Mouse (Mus musculus) hindbrain, embryonic 11.5 days (tissue): ENCODE data around the gene Gabrp. TPM values are rescaled to one million over a fixed set of nuclear protein-coding genes. Genes with fewer than 3 reads are reported as not detected.

Experiments
- ATAC-seq: fragments of 200-750 bp; cut with Nextera tagmentation; 2 replicates; pipeline ENCODE4 v1.8.0; 2017; ENCODE audit warnings: mild to moderate bottlenecking, moderate TSS enrichment, moderate library complexity; ENCODE audit not compliant: low FRiP score
- DNase-seq: peaks from one replicate; pipeline ENCODE4 v3.0.0-alpha.2; 2015; ENCODE audit warnings: low spot score
- H3K27ac ChIP-seq: fragments of 300-500 bp; sonication (generic); 2 replicates; pipeline ENCODE4 v1.5.1; 2014; ENCODE audit warnings: mild to moderate bottlenecking, low read depth, low read length
- H3K27me3 ChIP-seq: fragments of 300-500 bp; sonication (generic); 2 replicates; pipeline ENCODE4 v1.6.1; 2014; ENCODE audit warnings: mild to moderate bottlenecking, low read length, moderate library complexity, mixed read lengths; ENCODE audit not compliant: control insufficient read depth, insufficient read depth
- H3K36me3 ChIP-seq: fragments of 300-500 bp; sonication (generic); 2 replicates; pipeline ENCODE4 v1.6.1; 2014; ENCODE audit warnings: mild to moderate bottlenecking, low read length, moderate library complexity, mixed read lengths; ENCODE audit not compliant: control insufficient read depth, insufficient read depth
- H3K4me1 ChIP-seq: fragments of 300-500 bp; sonication (generic); replicated peaks from 2 replicates; pipeline ENCODE4 v1.6.1; 2014; ENCODE audit warnings: low read length, mixed read lengths; ENCODE audit not compliant: control insufficient read depth, insufficient read depth
- H3K4me2 ChIP-seq: fragments of 300-500 bp; sonication (generic); replicated peaks from 2 replicates; pipeline ENCODE4 v1.6.1; 2014; ENCODE audit warnings: mild to moderate bottlenecking, low read depth, low read length
- H3K4me3 ChIP-seq: fragments of 300-500 bp; sonication (generic); 2 replicates; pipeline ENCODE4 v1.5.1; 2014; ENCODE audit warnings: low read depth, low read length
- H3K9ac ChIP-seq: fragments of 300-500 bp; sonication (generic); 2 replicates; pipeline ENCODE4 v1.6.1; 2014; ENCODE audit warnings: low read depth, low read length
- H3K9me3 ChIP-seq: fragments of 300-500 bp; sonication (generic); 2 replicates; pipeline ENCODE4 v1.6.1; 2016; ENCODE audit warnings: low read length; ENCODE audit not compliant: control insufficient read depth
- WGBS: fragments of 180-500 bp; shearing (Covaris S2); extraction: QIAGEN DNeasy Blood & Tissue Kit; methylation state at CpG from one replicate; pipeline ENCODE4 v1.1.7; 2014; 5-methylcytosine and 5-hydroxymethylcytosine counted together
- polyA plus RNA-seq: library from polyadenylated mRNA; unstranded; fragments of >200 nt; fragmentation: Nextera tagmentation; extraction: Ambion mirVana; gene quantifications from 2 replicates; pipeline ENCODE4 v1.2.1, GENCODE M21; 2014

The Gabrp gene
- polyA plus RNA-seq, 1 experiment from 2014 or later: 6.0 TPM

DNA sequence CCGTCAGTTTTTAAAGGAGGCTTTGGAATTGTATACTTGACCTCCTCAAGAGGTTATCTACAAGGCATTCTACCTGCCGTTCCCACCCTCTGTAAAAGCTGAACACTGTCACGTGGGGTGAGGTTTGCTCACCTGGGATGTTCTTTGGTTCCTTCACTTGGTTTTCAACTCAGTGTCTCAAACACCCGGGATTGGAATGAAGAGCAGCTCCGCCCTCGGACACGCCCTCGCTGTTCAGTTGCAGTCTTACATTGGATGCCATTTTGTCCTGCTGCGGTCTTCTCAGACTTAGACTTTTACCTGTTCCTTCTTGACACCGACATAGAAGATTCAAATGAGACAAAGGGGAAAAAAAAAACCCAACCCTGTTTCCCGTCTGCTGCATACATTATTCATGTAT lies 34.6 kb downstream of the Gabrp start:
- H3K36me3 ChIP-seq: no peaks in the 10 kb centered on the region
- no peak overlapping the region for H3K9ac ChIP-seq
- WGBS: 64% methylated on average over 11 of the region's 11 CpGs
- no peaks in the 10 kb centered on the region for H3K27me3 ChIP-seq
- no peak overlapping the region for H3K27ac ChIP-seq
- H3K4me2 ChIP-seq: no peak overlapping the region
- H3K4me1 ChIP-seq: no peaks in the 10 kb centered on the region
- H3K9me3 ChIP-seq: no peaks in the 10 kb centered on the region
- DNase-seq (no peak), ATAC-seq (no peak)
- H3K4me3 ChIP-seq: no peak overlapping the region

DNA sequence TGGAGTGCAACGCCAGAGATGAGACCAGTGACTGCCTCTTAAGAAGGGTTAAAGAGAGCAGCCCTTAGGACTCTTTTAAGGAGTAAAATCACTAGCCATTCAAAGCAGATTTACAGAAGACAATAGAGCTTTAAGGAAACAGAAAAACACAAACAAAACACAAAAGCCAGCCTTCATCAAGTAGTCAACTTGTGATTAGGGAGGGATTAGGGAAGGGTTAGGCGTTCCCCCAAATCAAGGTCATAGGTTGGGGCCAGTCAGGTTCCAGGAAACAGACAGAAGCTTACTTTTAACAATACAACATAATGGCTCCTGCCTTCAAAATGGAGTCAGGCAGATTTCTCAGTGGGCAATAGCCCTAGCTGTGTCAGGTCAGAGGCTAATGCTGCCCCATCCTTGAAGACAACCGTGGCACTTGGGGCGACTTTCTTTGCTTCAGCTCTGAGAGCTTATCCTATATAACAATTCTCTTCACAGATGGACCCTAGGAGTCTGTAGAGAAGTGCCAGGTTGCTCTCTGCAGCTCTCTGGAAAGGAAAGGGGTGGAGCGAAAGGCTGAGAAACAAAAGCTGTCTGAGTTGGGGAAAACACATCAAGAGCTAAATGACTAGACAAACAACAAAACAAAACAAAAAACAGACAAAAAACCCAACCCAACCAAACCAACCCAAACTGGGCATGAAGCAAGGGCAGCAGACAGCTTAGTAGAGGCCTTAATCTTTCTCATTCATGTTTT lies 41.2 kb downstream of the Gabrp start:
- no peaks in the 10 kb centered on the region for H3K27me3 ChIP-seq
- no peaks in the 10 kb centered on the region for H3K4me1 ChIP-seq
- ATAC-seq: no peak
- no peak overlapping the region for H3K9ac ChIP-seq
- no peak for DNase-seq
- H3K9me3 ChIP-seq: no peaks in the 10 kb centered on the region
- no peak overlapping the region for H3K4me3 ChIP-seq
- no peak overlapping the region for H3K27ac ChIP-seq
- 76% methylated on average over 5 of the region's 5 CpGs for WGBS
- H3K36me3 ChIP-seq: no peaks in the 10 kb centered on the region
- no peak overlapping the region for H3K4me2 ChIP-seq

DNA sequence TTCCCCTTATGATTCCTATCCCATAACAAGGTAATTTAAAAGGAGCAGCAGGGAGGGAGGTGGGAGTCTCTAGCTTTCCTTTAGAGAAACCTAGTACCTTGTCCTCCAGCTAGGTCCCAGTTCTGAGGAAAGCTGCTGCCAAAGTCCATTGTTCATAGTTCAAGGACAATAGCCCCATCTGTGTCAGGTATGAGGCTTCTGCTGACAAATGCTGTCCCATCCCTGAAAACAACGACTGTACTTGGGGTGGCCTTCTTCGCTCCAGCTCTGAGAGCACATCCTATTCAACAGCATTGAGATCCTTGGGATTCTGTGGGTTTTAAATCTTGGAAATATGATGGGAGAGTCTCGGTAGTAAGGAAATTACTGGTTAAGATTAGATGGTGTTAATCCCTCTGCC lies 42.1 kb downstream of the Gabrp start:
- 94% methylated on average over 3 of the region's 3 CpGs for WGBS
- DNase-seq: no peak
- Histone ChIP-seq H3K27me3 (no peaks in the 10 kb centered on the region), H3K4me3 (no peak overlapping the region), H3K4me2 (no peak overlapping the region), H3K9me3 (no peaks in the 10 kb centered on the region), H3K27ac (no peak overlapping the region), H3K36me3 (no peaks in the 10 kb centered on the region), H3K9ac (no peak overlapping the region), H3K4me1 (no peaks in the 10 kb centered on the region)
- no peak for ATAC-seq

DNA sequence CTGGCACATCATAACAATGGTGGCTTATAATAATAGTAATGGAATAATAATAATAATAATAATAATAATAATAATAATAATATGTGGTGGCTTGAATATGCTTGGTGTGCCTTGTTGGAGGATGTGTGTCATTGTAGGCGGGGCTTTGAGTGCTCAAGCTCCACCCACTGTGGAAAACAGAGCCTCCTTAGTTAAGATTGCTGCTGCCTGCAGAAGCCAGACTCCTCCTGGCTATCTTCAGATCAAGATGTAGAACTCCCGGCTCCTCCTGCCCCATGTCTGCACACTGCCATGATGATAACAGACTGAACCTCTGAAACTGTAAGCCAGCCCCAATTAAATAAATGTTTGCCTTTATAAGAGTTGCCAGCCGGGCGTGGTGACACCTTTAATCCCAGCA lies 44.2 kb downstream of the Gabrp start:
- WGBS: 89% methylated on average over 4 of the region's 4 CpGs
- Histone ChIP-seq H3K36me3 (no peaks in the 10 kb centered on the region), H3K9me3 (no peaks in the 10 kb centered on the region), H3K9ac (no peak overlapping the region), H3K27me3 (no peaks in the 10 kb centered on the region), H3K27ac (no peak overlapping the region), H3K4me3 (no peak overlapping the region), H3K4me1 (no peaks in the 10 kb centered on the region), H3K4me2 (no peak overlapping the region)
- no peak for DNase-seq
- ATAC-seq: no peak

DNA sequence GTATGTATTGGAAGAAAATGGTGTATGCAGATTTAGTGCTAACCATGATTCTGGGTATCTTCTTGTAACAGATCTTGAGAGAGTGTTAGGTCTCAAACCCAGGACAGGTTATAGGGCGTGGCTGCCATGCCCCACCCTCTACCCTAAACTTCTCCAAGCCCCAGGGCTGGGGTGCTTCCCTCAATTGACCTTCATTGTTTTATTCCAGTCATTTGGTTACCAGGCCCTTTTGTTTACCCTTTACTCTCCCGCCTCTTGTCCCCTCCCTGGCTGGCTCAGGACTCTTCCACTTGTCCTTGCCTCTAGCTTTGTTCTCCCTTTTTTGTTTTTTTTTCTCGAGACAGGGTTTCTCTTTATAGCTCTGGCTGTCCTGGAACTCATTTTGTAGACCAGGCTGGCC lies 45.2 kb downstream of the Gabrp start:
- 54% methylated on average over 3 of the region's 3 CpGs for WGBS
- ATAC-seq: no peak

DNA sequence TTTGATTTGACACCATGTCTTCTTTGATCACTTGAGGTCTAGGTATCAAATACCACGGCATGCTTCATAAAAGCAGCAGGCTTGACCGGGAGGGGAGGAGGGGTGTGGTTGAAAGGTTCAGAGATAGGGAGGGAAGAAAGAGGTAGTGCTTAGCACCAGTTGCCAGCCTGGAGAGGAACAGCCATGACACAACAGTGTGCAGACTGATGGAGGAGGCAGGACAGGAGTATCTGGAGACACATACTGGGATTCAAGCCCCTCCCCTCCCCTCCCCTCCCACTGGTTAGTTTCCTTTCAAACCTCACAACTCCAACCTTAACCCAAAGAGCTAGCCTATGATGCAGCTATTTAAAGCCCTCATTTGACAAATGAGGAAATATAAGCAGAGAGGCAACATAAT lies 49.2 kb downstream of the Gabrp start:
- H3K4me1 ChIP-seq: no peaks in the 10 kb centered on the region
- H3K9me3 ChIP-seq: no peaks in the 10 kb centered on the region
- no peaks in the 10 kb centered on the region for H3K36me3 ChIP-seq
- ATAC-seq (no peak), DNase-seq (peak; percentile 9)
- H3K27me3 ChIP-seq: no peaks in the 10 kb centered on the region
- WGBS: 79% methylated on average over 2 of the region's 2 CpGs
- no peak overlapping the region for H3K4me3 ChIP-seq
- H3K27ac ChIP-seq: no peak overlapping the region
- no peak overlapping the region for H3K4me2 ChIP-seq
- no peak overlapping the region for H3K9ac ChIP-seq

More for the DNA sequence above, 45.2 kb downstream of the Gabrp start:
- no peaks in the 10 kb centered on the region for H3K4me1 ChIP-seq
- H3K36me3 ChIP-seq: no peaks in the 10 kb centered on the region
- no peak for DNase-seq
- no peaks in the 10 kb centered on the region for H3K9me3 ChIP-seq
- H3K27ac ChIP-seq: no peak overlapping the region
- no peak overlapping the region for H3K9ac ChIP-seq
- no peaks in the 10 kb centered on the region for H3K27me3 ChIP-seq
- H3K4me3 ChIP-seq: no peak overlapping the region
- H3K4me2 ChIP-seq: no peak overlapping the region

DNA sequence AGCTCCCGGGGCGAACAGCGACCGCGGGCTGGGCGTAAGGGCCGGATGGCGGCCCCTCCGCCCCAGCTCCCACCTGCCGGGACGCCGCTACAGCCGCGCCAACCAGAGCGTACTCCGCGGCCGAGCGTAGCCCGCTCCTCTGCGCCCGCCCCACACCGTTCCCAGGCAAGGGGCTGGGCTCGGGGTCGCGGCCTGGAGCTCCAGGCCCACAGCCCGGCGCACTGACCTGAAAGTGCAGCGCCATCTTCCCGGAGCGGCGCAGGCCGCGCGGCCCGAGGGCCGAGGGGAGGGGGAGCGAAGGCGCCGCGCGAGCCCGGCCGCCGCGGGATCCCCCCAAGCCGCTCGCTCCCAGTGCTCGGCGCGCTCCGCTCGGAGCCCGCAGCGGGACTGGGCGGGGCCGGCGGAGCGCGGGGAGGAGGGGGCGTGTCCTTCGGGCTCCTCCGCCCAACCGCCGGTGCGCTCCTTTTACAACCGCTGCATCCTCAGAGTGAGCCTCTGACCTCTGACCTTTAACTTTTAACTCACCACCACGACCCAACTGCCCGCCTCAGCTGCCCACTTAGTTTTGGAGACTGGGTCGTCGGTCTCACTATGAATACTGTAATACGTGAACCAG lies 65.3 kb downstream of the Gabrp start, which contains the start of gene Ranbp17:
Gene Ranbp17, minus strand, starts transcription at position 371 of the 616 bp plus-strand sequence.
- DNase-seq (peak; percentile 83), ATAC-seq (peak; percentile 90)
- Histone ChIP-seq H3K27ac (peak within 1 kb of the TSS; percentile 90), H3K4me3 (peak within 1 kb of the TSS; percentile 74), H3K4me1 (no peaks in the 10 kb centered on the region), H3K9me3 (no peaks in the 10 kb centered on the region), H3K36me3 (no peaks in the 10 kb centered on the region), H3K9ac (peak within 1 kb of the TSS; percentile 79), H3K4me2 (peak within 1 kb of the TSS; percentile 63), H3K27me3 (no peaks in the 10 kb centered on the region)
- 1% methylated on average over 62 of the region's 72 CpGs for WGBS

DNA sequence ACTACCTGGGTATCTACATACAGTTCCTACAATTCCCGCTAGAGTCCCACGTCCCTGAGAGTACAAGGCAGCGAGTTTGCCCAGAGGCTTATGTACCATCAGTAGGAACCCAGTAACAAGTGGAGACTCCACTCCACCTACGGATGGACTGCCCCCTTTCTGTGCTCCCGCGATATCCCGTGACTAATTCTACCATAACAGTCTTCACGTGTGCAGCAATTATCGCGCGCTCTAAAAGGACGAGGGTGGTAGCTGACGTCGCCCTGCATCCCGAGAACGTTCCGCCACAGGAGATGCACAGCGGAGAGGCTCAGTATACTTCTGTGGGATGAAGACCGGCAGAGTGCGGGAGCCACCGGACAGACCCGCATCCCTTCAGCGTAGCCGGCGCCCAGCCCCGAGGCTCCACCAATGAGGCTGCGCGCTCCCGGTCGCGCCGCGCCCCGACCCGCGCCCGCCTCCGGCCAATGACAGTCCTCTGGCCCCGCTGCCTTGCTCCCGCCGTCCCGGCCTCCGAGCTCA lies 65.8 kb downstream of the Gabrp start:
- Histone ChIP-seq H3K9me3 (no peaks in the 10 kb centered on the region), H3K36me3 (no peaks in the 10 kb centered on the region), H3K4me2 (peak overlapping the region; percentile 63), H3K27me3 (no peaks in the 10 kb centered on the region), H3K9ac (peak overlapping the region; percentile 79), H3K4me3 (peak overlapping the region; percentile 74), H3K27ac (peak overlapping the region; percentile 90), H3K4me1 (no peaks in the 10 kb centered on the region)
- DNase-seq: peak; percentile 82
- under 1% methylated on average over 38 of the region's 43 CpGs for WGBS
- ATAC-seq: peak; percentile 94

DNA sequence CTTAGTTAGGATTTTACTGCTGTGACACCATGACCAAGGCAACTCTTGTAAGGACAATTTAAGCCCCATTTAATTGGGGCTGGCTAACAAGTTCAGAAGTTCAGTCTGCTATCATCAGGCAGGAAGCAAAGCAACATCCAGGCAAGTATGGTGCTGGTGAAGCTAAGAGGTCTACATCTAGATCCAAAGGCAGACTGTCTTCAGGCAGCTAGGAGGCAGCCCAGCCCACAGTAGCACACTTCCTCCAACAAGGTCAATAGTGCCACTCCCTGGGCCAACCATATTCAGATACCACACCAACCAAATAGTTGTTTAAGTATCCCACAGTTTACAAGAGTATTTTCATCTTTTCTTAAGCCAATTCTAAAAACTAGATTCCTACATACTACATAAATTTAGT lies 69.4 kb downstream of the Gabrp start:
- no peaks in the 10 kb centered on the region for H3K27me3 ChIP-seq
- H3K9ac ChIP-seq: no peak overlapping the region
- H3K27ac ChIP-seq: no peak overlapping the region
- ATAC-seq: no peak
- no peak overlapping the region for H3K4me3 ChIP-seq
- no peak for DNase-seq
- no peaks in the 10 kb centered on the region for H3K4me1 ChIP-seq
- H3K36me3 ChIP-seq: no peaks in the 10 kb centered on the region
- H3K4me2 ChIP-seq: no peak overlapping the region
- no peaks in the 10 kb centered on the region for H3K9me3 ChIP-seq
